ENCODE assay signal across 20 mouse cellular contexts in genomic region chr14:71654785-71655627, GRCm38 (mm10).
"Had no signal": no experiment of that assay in that cellular context is flagged by ENCODE, and none has a peak within 500 bp of the region (broad histone marks: within the 10 kb centered on the region; RNA-seq: fewer than 3 reads in every experiment).

No protein-coding gene starts in this region.

- H3K4me1 ChIP-seq: intestine, embryonic 15.5 days; kidney, embryonic 15.5 days; limb, embryonic 15.5 days; megakaryocyte, embryonic 14.5 days; midbrain, embryonic 15.5 days; neural tube, embryonic 13.5 days had no signal

- ATAC-seq: intestine, embryonic 15.5 days; liver, postnatal 0 days; lung, postnatal 0 days; midbrain, embryonic 15.5 days had no signal

- H3K9me3 ChIP-seq: intestine, embryonic 15.5 days; kidney, embryonic 15.5 days; limb, embryonic 15.5 days; megakaryocyte, embryonic 14.5 days; midbrain, embryonic 15.5 days; neural tube, embryonic 13.5 days had no signal

- H3K4me2 ChIP-seq: intestine, embryonic 15.5 days; kidney, embryonic 15.5 days; limb, embryonic 15.5 days; liver, embryonic 11.5 days; lung, embryonic 14.5 days; midbrain, embryonic 11.5 days; midbrain, embryonic 15.5 days; neural tube, embryonic 13.5 days had no signal

- H3K4me3 ChIP-seq: intestine, embryonic 15.5 days; kidney, embryonic 15.5 days; left cerebral cortex, adult 2 months; limb, embryonic 15.5 days; megakaryocyte, embryonic 14.5 days; midbrain, embryonic 15.5 days; myocyte; neural tube, embryonic 13.5 days had no signal

- H3K27ac ChIP-seq: intestine, embryonic 15.5 days; kidney, embryonic 15.5 days; left cerebral cortex, adult 2 months; limb, embryonic 15.5 days; liver, embryonic 14.5 days; midbrain, embryonic 15.5 days; neural tube, embryonic 13.5 days had no signal

- DNase-seq: kidney, adult 11 months; kidney, adult 8-10 months; kidney, postnatal 10 days; kidney, postnatal 36 days; layer of hippocampus, postnatal 36 days; liver, postnatal 0 days; lung, embryonic 14.5 days; thymus, adult 18-20 months had no signal

- H3K9ac ChIP-seq: intestine, embryonic 15.5 days; kidney, embryonic 15.5 days; limb, embryonic 15.5 days; liver, embryonic 14.5 days; liver, postnatal 0 days; lung, embryonic 14.5 days; midbrain, embryonic 15.5 days; neural tube, embryonic 13.5 days had no signal

- H3K27me3 ChIP-seq: intestine, embryonic 15.5 days; kidney, embryonic 15.5 days; limb, embryonic 15.5 days; megakaryocyte, embryonic 14.5 days; midbrain, embryonic 15.5 days; neural tube, embryonic 13.5 days had no signal

- H3K36me3 ChIP-seq: intestine, embryonic 15.5 days; kidney, embryonic 15.5 days; limb, embryonic 15.5 days; midbrain, embryonic 15.5 days; neural tube, embryonic 13.5 days had no signal
